Mouse (Mus musculus): ENCODE measurements around the gene Angel1.

DNA sequence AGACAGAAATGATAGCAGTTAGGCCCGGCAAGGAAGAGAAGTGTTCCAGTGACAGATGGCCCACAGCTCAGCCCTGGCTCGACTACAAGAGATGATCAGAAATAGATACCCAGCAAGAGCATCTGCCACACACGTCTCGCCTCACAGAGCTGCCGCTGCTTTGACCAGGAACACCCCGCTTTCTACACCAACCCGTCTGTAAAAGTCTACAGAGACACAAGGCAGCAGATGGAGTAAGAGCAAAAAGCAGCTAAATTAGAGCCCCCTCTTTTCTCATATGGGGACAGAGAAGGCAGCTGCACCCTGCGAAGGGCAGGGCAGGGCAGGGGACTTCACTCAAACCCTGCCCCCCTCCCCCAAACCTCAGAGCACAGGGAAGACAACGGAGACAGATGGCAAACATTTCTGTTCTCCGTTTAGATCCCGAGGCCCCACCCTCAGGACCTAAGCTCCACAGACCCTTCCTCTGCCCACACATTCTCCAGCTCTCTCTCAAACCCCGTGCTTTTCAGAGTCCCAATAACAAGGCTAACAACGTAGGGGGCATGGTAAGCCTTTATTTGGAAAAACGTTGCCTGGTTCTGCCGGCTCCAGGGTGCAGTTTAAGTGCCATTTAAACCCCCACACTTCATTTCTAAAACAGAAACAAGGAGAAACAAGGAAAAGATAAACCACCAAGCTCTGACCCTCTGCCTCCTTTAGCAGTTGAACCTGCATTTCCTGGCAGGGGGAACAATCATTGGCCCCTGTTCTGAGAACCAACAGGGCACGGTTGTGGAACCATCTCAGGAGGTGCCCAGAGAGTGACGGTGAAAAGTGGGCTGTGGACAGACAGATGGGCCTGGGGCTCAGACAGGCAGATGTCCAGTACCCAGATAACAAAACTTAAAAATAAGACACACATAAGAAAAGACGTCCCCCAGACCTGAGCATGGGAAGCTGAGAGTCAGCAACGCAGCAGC lies 26.0 kb downstream of the Angel1 start:
- TF ChIP-seq CTCF (IDR thresholded peaks at IDR 0.05; ENCODE audit: low read depth) = no peak
- TF ChIP-seq EP300 (IDR thresholded peaks at IDR 0.05; ENCODE audit: low read depth) = no peak
